Comparison of ENCODE assay signal across 8 mouse cellular contexts in genomic region chr14:55478651-55479599, GRCm38 (mm10). TPM values are rescaled to one million over a fixed set of nuclear protein-coding genes. Genes with fewer than 3 reads are reported as not detected.
DNase-seq lines count a peak whose midpoint lies in the region; ATAC-seq and TF ChIP-seq lines count a peak whose summit lies in the region.

TSS of gene Dhrs4 (plus strand) at chr14:55478758.

- peaks cover 13% of the 10 kb centered on the region; the same call in 1 of the 2 replicates for H3K36me3 ChIP-seq in embryonic facial prominence, embryonic 14.5 days (ENCODE audit: control insufficient read depth, insufficient read depth, low read length)
- H3K36me3 ChIP-seq in heart, adult 2 months (ENCODE audit: control insufficient read depth, insufficient read depth, low read length): no peaks in the 10 kb centered on the region
- H3K36me3 ChIP-seq in limb, embryonic 13.5 days: no peaks in the 10 kb centered on the region
- no peaks in the 10 kb centered on the region for H3K36me3 ChIP-seq in midbrain, embryonic 15.5 days (replicated peaks)

- peak; percentile 80 for TF ChIP-seq CTCF in heart, adult 2 months (IDR thresholded peaks at IDR 0.05)

- WGBS in embryonic facial prominence, embryonic 14.5 days: 1% methylated on average over 27 of the region's 38 CpGs
- under 1% methylated on average over 38 of the region's 38 CpGs for WGBS in heart, adult 2 months
- WGBS in limb, embryonic 13.5 days: under 1% methylated on average over 38 of the region's 38 CpGs
- 1% methylated on average over 38 of the region's 38 CpGs for WGBS in midbrain, embryonic 15.5 days

- intact Hi-C loops in heart, adult 2 months (cut with DNase I): no loop called here

- no peaks in the 10 kb centered on the region; the same call in 1 of the 2 replicates for H3K4me1 ChIP-seq in embryonic facial prominence, embryonic 14.5 days (ENCODE audit: control insufficient read depth, insufficient read depth, low read length)
- no peaks in the 10 kb centered on the region; the same call in 1 of the 2 replicates for H3K4me1 ChIP-seq in heart, adult 2 months (ENCODE audit: control insufficient read depth, insufficient read depth, low read length)
- peaks cover 16% of the 10 kb centered on the region; the same call in 1 of the 2 replicates for H3K4me1 ChIP-seq in limb, embryonic 13.5 days
- no peaks in the 10 kb centered on the region for H3K4me1 ChIP-seq in midbrain, embryonic 15.5 days

- no peak for TF ChIP-seq EP300 in heart, adult 2 months (IDR thresholded peaks at IDR 0.05; ENCODE audit: insufficient read depth, low read depth, low read length)

- H3K4me2 ChIP-seq in embryonic facial prominence, embryonic 14.5 days (ENCODE audit: low read depth, low read length): peak within 1 kb of the TSS; percentile 69
- H3K4me2 ChIP-seq in limb, embryonic 13.5 days (replicated peaks): peak within 1 kb of the TSS; percentile 64
- H3K4me2 ChIP-seq in midbrain, embryonic 15.5 days: peak within 1 kb of the TSS; percentile 54

- H3K4me3 ChIP-seq in embryonic facial prominence, embryonic 14.5 days (ENCODE audit: low read depth, low read length): peak within 1 kb of the TSS; percentile 71
- peak within 1 kb of the TSS; percentile 69 for H3K4me3 ChIP-seq in heart, adult 2 months
- H3K4me3 ChIP-seq in limb, embryonic 13.5 days: peak within 1 kb of the TSS; percentile 57
- peak within 1 kb of the TSS; percentile 40 for H3K4me3 ChIP-seq in midbrain, embryonic 15.5 days

- no peaks in the 10 kb centered on the region for H3K79me2 ChIP-seq in heart, adult 2 months (replicated peaks; ENCODE audit: control insufficient read depth, insufficient read depth, low read length)

- H3K9ac ChIP-seq in embryonic facial prominence, embryonic 14.5 days (ENCODE audit: low read depth, low read length): peak within 1 kb of the TSS; percentile 77
- peak within 1 kb of the TSS; percentile 52 for H3K9ac ChIP-seq in heart, adult 2 months (ENCODE audit: low read depth, low read length)
- H3K9ac ChIP-seq in limb, embryonic 13.5 days: peak within 1 kb of the TSS; percentile 73
- peak within 1 kb of the TSS; percentile 25 for H3K9ac ChIP-seq in midbrain, embryonic 15.5 days

- peak; percentile 62 for DNase-seq in 3T3-L1 (ENCODE audit: low read depth, low spot score)
- DNase-seq in adrenal gland, postnatal 25 days: peak; percentile 74
- peak; percentile 94 for DNase-seq in embryonic facial prominence, embryonic 14.5 days (ENCODE audit: low spot score)
- peak; percentile 84 to 86 for DNase-seq in heart, adult 2 months
- peak; percentile 89 to 90 for DNase-seq in kidney, adult 8-10 months
- DNase-seq in spleen, adult 18-20 months: peak; percentile 68 to 73

- TF ChIP-seq POLR2A in heart, adult 2 months (IDR thresholded peaks at IDR 0.05; ENCODE audit: insufficient read depth, low read depth, low read length): peak; percentile 74

- peak; percentile 98 for ATAC-seq in embryonic facial prominence, embryonic 14.5 days (ENCODE audit: low read depth)
- peak; percentile 96 for ATAC-seq in limb, embryonic 13.5 days (ENCODE audit: low FRiP score, low read depth)
- ATAC-seq in midbrain, embryonic 15.5 days (replicated peaks): peak; percentile 90

- H3K27ac ChIP-seq in embryonic facial prominence, embryonic 14.5 days (replicated peaks; ENCODE audit: low read depth, low read length): peak within 1 kb of the TSS; percentile 86
- peak within 1 kb of the TSS; percentile 92 for H3K27ac ChIP-seq in heart, adult 2 months
- H3K27ac ChIP-seq in limb, embryonic 13.5 days: peak within 1 kb of the TSS; percentile 83
- H3K27ac ChIP-seq in midbrain, embryonic 15.5 days: no peak within 1 kb of the TSS

- no peaks in the 10 kb centered on the region for H3K9me3 ChIP-seq in embryonic facial prominence, embryonic 14.5 days (ENCODE audit: control insufficient read depth, low read length)
- no peaks in the 10 kb centered on the region for H3K9me3 ChIP-seq in limb, embryonic 13.5 days
- no peaks in the 10 kb centered on the region for H3K9me3 ChIP-seq in midbrain, embryonic 15.5 days

- no peaks in the 10 kb centered on the region for H3K27me3 ChIP-seq in embryonic facial prominence, embryonic 14.5 days (replicated peaks; ENCODE audit: control insufficient read depth, insufficient read depth, low read length)
- H3K27me3 ChIP-seq in heart, adult 2 months (ENCODE audit: control insufficient read depth, insufficient read depth, low read length): no peaks in the 10 kb centered on the region
- H3K27me3 ChIP-seq in limb, embryonic 13.5 days: no peaks in the 10 kb centered on the region
- no peaks in the 10 kb centered on the region for H3K27me3 ChIP-seq in midbrain, embryonic 15.5 days (replicated peaks)

RNA-seq across cellular contexts. Expression of gene Dhrs4, which starts in this region (rescaled TPM):
- 83.7 and 89.8 TPM in 2 replicates for total RNA-seq in adrenal gland, postnatal 25 days (2021)
- polyA plus RNA-seq in embryonic facial prominence, embryonic 14.5 days (2014; fragmentation: Nextera tagmentation; extraction: Ambion mirVana): 46.9 and 47.4 TPM in 2 replicates
- total RNA-seq in heart, adult 2 months (2021): 100 to 1,000 TPM; 106 to 125 TPM
- 64.7 and 85.7 TPM in 2 replicates for polyA plus RNA-seq in heart, adult 2 months (2012; rRNA removed)
- polyA plus RNA-seq in limb, embryonic 13.5 days (2015; fragmentation: Nextera tagmentation; extraction: Ambion mirVana): 87.4 and 89.1 TPM in 2 replicates
- 20.8 and 21.6 TPM in 2 replicates for polyA plus RNA-seq in midbrain, embryonic 15.5 days (2015; fragmentation: Nextera tagmentation; extraction: Ambion mirVana)

Comparison
In these comparisons a context has a peak if more than half of its experiments do, and no peak if none do; other contexts are left out.
1. H3K9ac ChIP-seq: peak in every context shown above with its lines; median percentile 77 in embryonic facial prominence, embryonic 14.5 days; 73 in limb, embryonic 13.5 days; 52 in heart, adult 2 months; 25 in midbrain, embryonic 15.5 days.